Comparison of ENCODE assay signal across 7 mouse cellular contexts in the genomic region with DNA sequence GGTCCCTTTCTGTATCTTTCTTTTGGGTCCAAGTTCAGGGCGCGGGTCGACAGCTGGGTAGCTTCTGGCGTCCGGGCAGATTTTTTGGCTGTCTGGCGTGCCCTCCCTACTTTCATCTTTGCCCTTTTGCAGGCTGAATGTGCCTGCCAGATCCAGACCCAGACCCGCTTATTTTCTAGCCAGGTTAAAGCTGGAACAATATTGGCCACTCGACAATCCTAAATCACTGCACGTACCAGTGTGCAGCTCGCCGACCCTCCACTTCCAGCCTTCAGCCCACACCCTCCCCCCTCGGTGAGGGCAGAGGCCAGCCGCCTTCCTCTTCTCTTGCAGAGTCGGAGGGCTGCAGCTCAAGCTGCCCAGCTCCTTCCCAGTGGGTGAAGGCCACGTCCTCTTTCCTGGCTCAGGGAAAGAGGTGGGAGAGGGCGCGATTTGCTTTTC. TPM values are rescaled to one million over a fixed set of nuclear protein-coding genes. Genes with fewer than 3 reads are reported as not detected.
A peak's percentile ranks its signal among the peaks of the same experiment; 100 is the strongest.
DNase-seq lines count a peak whose midpoint lies in the region; ATAC-seq and TF ChIP-seq lines count a peak whose summit lies in the region.

No protein-coding gene starts in this region.

- no peaks in the 10 kb centered on the region for H3K4me1 ChIP-seq in thymus, adult 2 months (replicated peaks; ENCODE audit: control insufficient read depth, insufficient read depth, low read length)
- peaks cover 15% of the 10 kb centered on the region for H3K4me1 ChIP-seq in heart, embryonic 16.5 days (ENCODE audit: control insufficient read depth, insufficient read depth, low read length)
- peaks cover 23% of the 10 kb centered on the region for H3K4me1 ChIP-seq in limb, embryonic 12.5 days (replicated peaks)
- no peaks in the 10 kb centered on the region for H3K4me1 ChIP-seq in midbrain, postnatal 0 days (ENCODE audit: insufficient read depth, low read length)

- H3K9ac ChIP-seq in heart, embryonic 16.5 days (ENCODE audit: low read length) = peak overlapping the region; percentile 88
- H3K9ac ChIP-seq in limb, embryonic 12.5 days (replicated peaks) = peak overlapping the region; percentile 94
- H3K9ac ChIP-seq in midbrain, postnatal 0 days (replicated peaks; ENCODE audit: low read length, poor library complexity, severe bottlenecking) = peak overlapping the region; percentile 83

- WGBS in thymus, adult 2 months = 3% methylated on average over 17 of the region's 17 CpGs
- under 1% methylated on average over 17 of the region's 17 CpGs for WGBS in heart, embryonic 16.5 days
- under 1% methylated on average over 17 of the region's 17 CpGs for WGBS in limb, embryonic 12.5 days
- under 1% methylated on average over 17 of the region's 17 CpGs for WGBS in midbrain, postnatal 0 days

- H3K36me3 ChIP-seq in thymus, adult 2 months (ENCODE audit: control insufficient read depth, insufficient read depth, low read length) = no peaks in the 10 kb centered on the region
- no peaks in the 10 kb centered on the region for H3K36me3 ChIP-seq in heart, embryonic 16.5 days (ENCODE audit: control insufficient read depth, insufficient read depth)
- peaks cover 4% of the 10 kb centered on the region; the same call in 1 of the 2 replicates for H3K36me3 ChIP-seq in limb, embryonic 12.5 days
- H3K36me3 ChIP-seq in midbrain, postnatal 0 days (ENCODE audit: insufficient read depth, low read length) = no peaks in the 10 kb centered on the region

- no peak overlapping the region for H3K27ac ChIP-seq in thymus, adult 2 months (ENCODE audit: control insufficient read depth, insufficient read depth, low read length)
- H3K27ac ChIP-seq in heart, embryonic 16.5 days (ENCODE audit: low read length) = peak overlapping the region; percentile 98
- peak overlapping the region; percentile 99 for H3K27ac ChIP-seq in limb, embryonic 12.5 days
- peak overlapping the region; percentile 82 for H3K27ac ChIP-seq in midbrain, postnatal 0 days (ENCODE audit: low read depth, low read length)

- no peak for TF ChIP-seq CTCF in thymus, adult 2 months (IDR thresholded peaks at IDR 0.05; ENCODE audit: borderline replicate concordance, control insufficient read depth, extremely low read depth, insufficient read depth, low read length, poor library complexity)
- TF ChIP-seq CTCF in midbrain, postnatal 0 days (IDR thresholded peaks at IDR 0.05) = no peak

- ATAC-seq in heart, embryonic 16.5 days (replicated peaks; ENCODE audit: extremely low read depth, insufficient read depth, low FRiP score) = no peak
- ATAC-seq in limb, embryonic 12.5 days (ENCODE audit: insufficient number of reproducible peaks, insufficient read depth, low FRiP score, low TSS enrichment, low read depth) = no peak
- ATAC-seq in midbrain, postnatal 0 days (ENCODE audit: low FRiP score) = 0 out of 2 replicates have a peak, but pooled peaks have one; percentile 4

- TF ChIP-seq POLR2A in thymus, adult 2 months (IDR thresholded peaks at IDR 0.05; ENCODE audit: control insufficient read depth, extremely low read depth, insufficient read depth, low read length, poor library complexity) = no peak

- H3K9me3 ChIP-seq in heart, embryonic 16.5 days (replicated peaks; ENCODE audit: control insufficient read depth, low read length) = no peaks in the 10 kb centered on the region
- H3K9me3 ChIP-seq in limb, embryonic 12.5 days = 0 out of 2 replicates have a peak, but pooled peaks cover 3% of the 10 kb centered on the region
- no peaks in the 10 kb centered on the region for H3K9me3 ChIP-seq in midbrain, postnatal 0 days (ENCODE audit: low read length)

- peaks cover 3% of the 10 kb centered on the region; the same call in 1 of the 2 replicates for H3K27me3 ChIP-seq in thymus, adult 2 months (ENCODE audit: control insufficient read depth, insufficient read depth, low read length)
- no peaks in the 10 kb centered on the region for H3K27me3 ChIP-seq in heart, embryonic 16.5 days (ENCODE audit: control insufficient read depth, insufficient read depth, low read length)
- H3K27me3 ChIP-seq in limb, embryonic 12.5 days = no peaks in the 10 kb centered on the region
- H3K27me3 ChIP-seq in midbrain, postnatal 0 days (ENCODE audit: insufficient read depth, low read length) = no peaks in the 10 kb centered on the region

- peak overlapping the region; percentile 97 for H3K4me2 ChIP-seq in heart, embryonic 16.5 days (ENCODE audit: low read depth, low read length)
- H3K4me2 ChIP-seq in limb, embryonic 12.5 days = peak overlapping the region; percentile 94
- peak overlapping the region; percentile 84 for H3K4me2 ChIP-seq in midbrain, postnatal 0 days (ENCODE audit: low read depth, low read length, poor library complexity, severe bottlenecking)

- H3K4me3 ChIP-seq in thymus, adult 2 months (ENCODE audit: control insufficient read depth, insufficient read depth, low read length) = peak overlapping the region; percentile 32; the same call in 1 of the 2 replicates
- H3K4me3 ChIP-seq in heart, embryonic 16.5 days (ENCODE audit: low read length) = peak overlapping the region; percentile 88
- peak overlapping the region; percentile 79 for H3K4me3 ChIP-seq in limb, embryonic 12.5 days (replicated peaks)
- peak overlapping the region; percentile 86 for H3K4me3 ChIP-seq in midbrain, postnatal 0 days (ENCODE audit: low read depth, low read length)

- DNase-seq in thymus, adult 2 months = no peak
- no peak for DNase-seq in thymus, postnatal 10 days (ENCODE audit: low spot score in 2 of 2)
- DNase-seq in embryo, embryonic 10 days (ENCODE audit: low spot score) = peak; percentile 79
- DNase-seq in midbrain, postnatal 0 days (ENCODE audit: low spot score) = peak; percentile 47
- no peak for DNase-seq in spleen, postnatal 4 days (ENCODE audit: low spot score in 2 of 2)

RNA-seq across cellular contexts. Expression of gene Ptprg, which starts 1.7 kb away (rescaled TPM):
- 12.3 and 13.2 TPM in 2 replicates for polyA plus RNA-seq in thymus, adult 2 months (2012; rRNA removed)
- polyA plus RNA-seq in heart, embryonic 16.5 days (2015; fragmentation: Nextera tagmentation; extraction: Ambion mirVana) = 13.4 and 17.4 TPM in 2 replicates
- polyA plus RNA-seq in limb, embryonic 12.5 days (2016; fragmentation: Nextera tagmentation; extraction: Ambion mirVana) = 37.5 and 39.8 TPM in 2 replicates
- total RNA-seq in midbrain, postnatal 0 days (2014; rRNA removed) = 84.9 and 98.2 TPM in 2 replicates
- polyA plus RNA-seq in midbrain, postnatal 0 days (2015; fragmentation: Nextera tagmentation; extraction: Ambion mirVana) = 25.4 and 25.7 TPM in 2 replicates

Comparison
In these comparisons a context has a peak if more than half of its experiments do, and no peak if none do; other contexts are left out.
1. DNase-seq: peak in embryo, embryonic 10 days (single experiment) and midbrain, postnatal 0 days (single experiment); none in thymus, adult 2 months (single experiment), thymus, postnatal 10 days (0 of 2) and spleen, postnatal 4 days (0 of 2).
2. H3K4me3 ChIP-seq: peak in every context shown above with its lines; median percentile 88 in heart, embryonic 16.5 days; 86 in midbrain, postnatal 0 days; 79 in limb, embryonic 12.5 days; 32 in thymus, adult 2 months.
3. Peak in every context shown above with its lines, with median percentiles within 50 percentile points of each other: H3K4me2 ChIP-seq and H3K9ac ChIP-seq.